Mouse (Mus musculus): ENCODE data around the gene Mdm4.

- no peak for TF ChIP-seq CTCF (conservative IDR thresholded peaks at IDR 0.05; ENCODE audit: low read length)
- TF ChIP-seq NANOG (IDR thresholded peaks at IDR 0.05; ENCODE audit: borderline replicate concordance, low read length), result no peak
Observed at GRCm38 (mm10) chr1:133020137-133020894, 10.0 kb downstream of the Mdm4 start.

Data from E14TG2a.4 (cell line).